Mouse (Mus musculus) gastrocnemius, adult 8-10 months (tissue): ENCODE measurements around the gene Wdr24. TPM values are rescaled to one million over a fixed set of nuclear protein-coding genes. Genes with fewer than 3 reads are reported as not detected.
"Not testable (repeated sequence)": the region's sequence is repeated elsewhere in the genome, so short reads cannot be mapped to it uniquely, and the experiment has no call there.

Source experiments
- DNase-seq, 2 experiments: peaks; one replicate each; pipeline ENCODE4 v3.0.0; 2022; ENCODE audit warnings: low spot score in 2 of 2
- total RNA-seq, 4 experiments: library from RNA; stranded (reverse); gene quantifications; 2 replicates each; pipeline ENCODE4 v1.2.4; 2022

Gene Wdr24
- total RNA-seq, 4 experiments from 2014 or later: 9.8 to 13.2 (median 11.7) TPM

GRCm38 (mm10) chr17:25860229-25860628, 36.8 kb downstream of the Wdr24 start:
- DNase-seq: no peak

DNA sequence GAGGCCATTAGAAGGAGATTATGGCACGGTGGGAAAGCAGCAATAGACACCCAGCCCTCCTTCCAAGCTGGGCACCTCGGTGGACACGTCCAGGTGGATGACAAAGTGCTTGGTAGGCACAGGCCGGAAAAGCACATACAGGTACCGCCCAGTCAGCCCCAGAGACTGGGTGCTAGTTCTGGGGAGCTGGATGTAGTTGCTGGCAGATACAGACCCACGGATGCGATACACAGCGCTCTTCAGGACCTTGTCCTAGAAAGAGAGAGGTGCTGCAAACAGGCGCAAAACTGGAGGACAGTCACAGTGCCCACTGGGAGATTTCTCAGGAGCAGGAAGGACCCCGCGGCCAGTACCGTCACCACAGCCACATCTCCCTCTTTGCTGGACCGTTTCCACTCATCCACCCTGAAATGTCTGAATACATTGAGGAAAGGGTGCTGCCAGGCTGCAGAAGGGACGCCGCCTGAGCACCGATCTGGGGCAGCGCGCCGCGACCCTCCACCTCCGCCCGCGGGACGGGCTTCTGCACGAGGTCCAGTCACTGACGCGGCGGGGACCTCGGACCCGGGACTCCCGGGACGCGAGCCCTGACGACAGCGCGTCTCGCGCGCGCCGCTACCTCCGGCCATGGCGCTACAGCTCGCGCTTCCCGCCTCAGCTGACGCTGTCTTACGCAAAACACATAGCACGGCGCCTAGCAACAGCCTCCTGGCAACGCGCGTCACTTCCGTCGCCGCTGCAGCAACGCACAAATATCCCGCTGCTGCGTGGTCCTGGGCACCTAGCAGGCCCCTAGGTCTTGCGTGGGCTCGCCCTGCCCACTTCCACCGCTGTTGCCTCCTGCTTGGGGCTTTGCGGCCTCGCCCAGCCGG, 37.6 kb downstream of the Wdr24 start, which contains the start of gene Wdr90:
Gene Wdr90, minus strand, starts transcription at position 670 of the 872 bp plus-strand sequence.
- peak; percentile 80 to 84 for DNase-seq

DNA sequence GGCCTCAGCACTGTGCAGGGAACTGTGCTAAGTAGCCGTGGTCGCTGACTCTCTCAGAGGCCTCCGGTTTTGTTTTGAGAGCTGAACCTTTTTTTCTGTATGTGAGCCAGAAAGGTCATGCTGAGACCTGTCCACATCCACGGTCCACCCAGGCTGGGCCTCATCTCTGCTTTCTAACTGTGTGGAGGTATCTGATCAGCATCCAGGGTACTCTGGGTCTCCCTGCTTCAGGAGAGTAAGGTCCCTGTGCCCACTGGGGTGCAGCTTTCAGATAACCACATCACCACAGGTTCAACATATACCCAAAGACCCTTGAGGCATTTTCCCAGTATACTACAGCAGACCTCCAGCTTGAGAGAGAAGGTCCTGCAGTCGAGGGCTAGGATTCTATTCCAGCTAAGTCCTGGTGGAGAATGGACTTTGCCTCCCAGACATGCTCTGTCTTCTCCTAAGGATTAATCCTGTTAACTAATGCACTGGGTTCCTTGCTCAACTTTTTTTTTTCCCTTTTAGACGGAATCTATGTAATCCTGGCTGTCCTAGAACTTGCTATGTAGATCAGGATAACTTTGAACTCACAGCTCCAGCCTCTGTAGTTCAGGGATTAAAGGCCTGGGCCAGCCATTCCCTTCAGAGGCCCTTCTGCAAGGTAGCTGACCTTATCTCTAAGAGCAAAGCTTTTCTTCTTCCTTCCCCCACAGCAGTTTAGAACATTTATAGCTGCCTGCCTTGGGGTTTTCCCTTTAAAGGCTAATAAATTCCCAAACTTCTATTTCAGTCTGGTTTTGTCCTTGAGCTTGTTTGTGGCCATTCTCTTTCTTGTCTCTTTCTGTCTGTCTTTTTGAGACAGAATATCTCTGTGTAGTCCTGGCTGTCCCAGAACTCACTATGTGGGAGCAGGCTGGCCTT, 38.5 kb downstream of the Wdr24 start:
- no peak for DNase-seq

- no peak for DNase-seq
Observed at GRCm38 (mm10) chr17:25863681-25864080, 40.3 kb downstream of the Wdr24 start.

DNA sequence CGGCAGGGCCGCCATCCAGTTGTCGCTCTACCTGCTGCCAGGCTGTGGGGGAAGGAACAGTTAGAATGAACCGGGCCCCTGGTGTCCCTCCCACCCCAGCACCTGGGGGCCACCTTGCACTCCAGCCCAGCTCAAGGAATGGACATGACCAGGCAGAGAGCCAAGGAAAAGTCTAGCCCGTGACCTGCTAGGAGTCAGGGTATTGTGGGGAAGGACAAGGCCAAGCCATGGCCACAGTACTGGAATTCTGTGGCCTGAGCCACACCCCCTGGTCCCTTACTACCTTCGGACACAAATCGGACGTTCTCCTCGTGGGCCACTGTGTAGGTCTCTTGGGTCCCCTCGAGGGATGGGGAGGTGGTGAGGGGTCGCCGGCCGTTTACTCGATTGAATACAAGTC, 40.9 kb downstream of the Wdr24 start:
- DNase-seq: no peak

DNA sequence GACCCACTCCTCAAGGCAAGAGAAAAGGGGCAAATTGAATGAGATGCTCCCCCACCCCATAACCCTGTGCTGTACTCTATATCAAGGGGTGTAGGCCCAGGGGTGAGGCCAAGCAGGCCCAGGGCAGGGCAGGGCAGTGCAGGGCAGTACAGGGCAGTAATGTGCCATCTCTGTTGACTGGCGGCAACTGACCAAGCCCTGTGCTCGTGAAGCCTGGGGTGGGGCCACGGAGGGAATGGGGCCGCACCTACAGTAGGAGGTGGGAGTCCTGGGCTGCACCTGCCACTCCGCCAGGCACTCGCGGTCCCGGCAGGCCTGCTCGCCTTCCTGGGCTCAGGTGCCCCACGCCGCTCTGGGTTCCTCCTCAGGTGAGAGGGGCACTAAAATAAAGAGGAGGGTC, 41.9 kb downstream of the Wdr24 start:
- no peak for DNase-seq

GRCm38 (mm10) chr17:25866172-25866571, 42.7 kb downstream of the Wdr24 start:
- DNase-seq: no peak

- DNase-seq: no peak
Observed at GRCm38 (mm10) chr17:25867509-25867835, 44.0 kb downstream of the Wdr24 start.

DNA sequence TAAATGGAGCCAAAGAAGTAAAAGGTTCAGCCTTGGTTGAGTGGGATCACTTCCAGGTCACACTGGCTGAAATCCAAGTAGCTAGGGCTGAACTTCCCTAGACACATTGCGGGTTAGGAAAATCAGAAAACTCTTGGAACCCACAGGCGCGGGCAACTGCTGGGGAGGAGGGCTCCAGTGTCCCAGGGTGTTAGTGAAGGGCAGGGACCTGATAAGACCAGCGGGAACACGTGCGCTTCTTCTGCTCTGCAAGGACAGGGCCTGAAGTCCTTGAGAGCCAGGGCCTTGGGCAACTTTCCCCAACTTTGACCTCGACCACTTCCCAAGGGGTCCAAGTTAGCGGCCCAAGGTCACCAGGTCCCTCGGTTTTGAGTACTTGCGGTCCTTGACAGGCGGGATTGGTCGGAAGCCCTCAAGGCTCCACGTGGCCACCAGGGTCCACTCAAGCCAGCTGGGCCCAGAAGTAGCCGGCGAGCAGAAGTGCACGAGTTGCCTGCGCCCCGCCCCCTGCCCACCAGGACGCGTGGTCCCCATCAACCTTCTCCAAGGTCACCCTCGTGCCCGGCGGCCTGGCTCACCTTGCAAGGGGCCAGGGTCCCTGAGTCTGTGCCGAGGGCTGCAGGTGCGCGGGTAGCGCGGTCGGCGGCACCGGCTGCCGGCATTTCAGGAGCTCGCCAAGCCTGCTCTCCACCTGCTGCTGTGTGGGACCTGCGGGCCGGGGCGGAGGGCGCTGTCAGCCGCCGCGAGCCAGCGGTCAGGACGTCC, 44.6 kb downstream of the Wdr24 start:
- DNase-seq: peak; percentile 46 to 62

DNA sequence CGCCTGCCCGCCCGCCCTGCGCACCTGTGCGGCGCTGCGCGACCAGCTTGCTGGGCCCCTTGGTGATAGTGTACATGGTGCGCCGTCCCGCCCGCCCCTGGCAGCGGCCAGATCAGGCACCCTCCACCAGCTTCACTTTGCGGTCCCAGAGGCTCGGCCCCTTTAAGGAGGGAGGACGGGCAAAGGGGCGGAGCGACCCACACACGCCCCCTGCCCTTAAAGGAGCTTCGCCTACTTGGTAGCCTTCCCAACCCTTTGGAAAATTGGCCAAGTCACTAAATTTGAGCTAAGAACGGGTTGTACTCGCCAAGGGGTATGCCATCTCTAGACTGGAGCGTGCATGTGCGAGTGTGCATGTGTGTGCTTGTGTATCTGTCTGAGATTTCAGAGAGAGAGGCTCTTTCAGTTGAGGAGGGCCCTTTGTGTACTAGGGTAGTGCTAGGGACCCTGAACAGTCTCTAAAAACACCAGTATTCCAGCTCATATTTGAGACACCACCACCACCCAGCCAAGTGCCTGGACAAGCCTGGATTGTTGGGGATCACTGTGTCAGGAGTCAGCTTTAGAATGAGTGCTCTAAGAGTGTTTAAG, 45.3 kb downstream of the Wdr24 start, which contains the start of gene Mcrip2:
Gene Mcrip2, minus strand, starts transcription at position 164 of the 591 bp plus-strand sequence.
- peak; percentile 77 to 82 for DNase-seq

DNA sequence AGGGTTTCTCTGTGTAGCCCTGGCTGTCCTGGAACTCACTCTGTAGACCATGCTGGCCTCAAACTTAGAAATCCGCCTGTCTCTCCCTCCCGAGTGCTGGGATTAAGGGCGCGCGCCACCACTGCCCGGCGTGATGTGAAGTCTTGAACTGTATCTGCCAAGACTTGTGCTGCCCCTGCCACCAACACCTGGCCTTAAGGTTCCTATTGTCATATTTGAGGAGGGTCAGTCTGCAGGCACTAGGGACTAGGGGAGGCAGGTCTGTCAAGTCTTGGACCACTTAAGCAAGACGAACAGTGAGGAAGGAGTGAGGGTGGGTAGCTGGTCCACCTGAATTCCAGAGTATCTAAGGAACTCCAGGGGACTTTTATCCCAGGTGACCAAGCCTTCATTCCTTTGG, 46.1 kb downstream of the Wdr24 start:
- DNase-seq: no peak

DNA sequence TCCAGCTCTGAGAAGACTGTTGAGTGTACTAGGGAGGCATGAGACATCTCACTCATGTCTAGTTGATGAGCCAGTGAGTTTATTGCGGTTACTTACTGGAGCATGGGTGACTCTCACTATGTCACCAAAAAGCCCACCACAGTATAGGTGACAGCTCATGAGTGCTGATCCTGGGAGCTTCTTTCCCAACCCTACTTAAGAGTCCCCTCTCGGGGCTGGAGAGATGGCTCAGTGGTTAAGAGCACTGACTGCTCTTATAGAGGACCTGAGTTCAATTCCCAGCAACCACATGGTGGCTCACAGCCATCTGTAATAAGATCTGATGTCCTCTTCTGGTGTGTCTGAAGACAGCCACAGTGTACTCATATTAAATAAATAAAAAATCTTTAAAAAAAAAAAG, 46.5 kb downstream of the Wdr24 start:
- DNase-seq: no peak

DNA sequence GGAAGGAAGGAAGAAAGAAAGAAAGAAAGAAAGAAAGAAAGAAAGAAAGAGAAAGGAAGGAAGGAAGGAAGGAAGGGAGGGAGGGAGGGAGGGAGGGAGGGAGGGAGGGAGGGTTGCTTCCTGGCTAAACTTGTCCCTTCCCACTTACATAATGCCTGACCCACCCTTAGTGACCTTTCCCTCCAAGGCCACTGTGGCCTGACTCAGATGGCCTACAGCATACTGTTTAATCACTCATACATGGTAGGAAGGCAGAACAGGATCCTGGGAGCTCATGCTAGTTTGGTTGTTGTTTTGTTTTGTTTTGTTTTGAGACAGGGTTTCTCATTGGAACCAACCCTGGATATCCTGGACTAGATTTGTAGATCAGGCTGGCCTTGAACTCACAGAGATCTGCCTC, 48.1 kb downstream of the Wdr24 start:
- DNase-seq: not testable (repeated sequence)

DNA sequence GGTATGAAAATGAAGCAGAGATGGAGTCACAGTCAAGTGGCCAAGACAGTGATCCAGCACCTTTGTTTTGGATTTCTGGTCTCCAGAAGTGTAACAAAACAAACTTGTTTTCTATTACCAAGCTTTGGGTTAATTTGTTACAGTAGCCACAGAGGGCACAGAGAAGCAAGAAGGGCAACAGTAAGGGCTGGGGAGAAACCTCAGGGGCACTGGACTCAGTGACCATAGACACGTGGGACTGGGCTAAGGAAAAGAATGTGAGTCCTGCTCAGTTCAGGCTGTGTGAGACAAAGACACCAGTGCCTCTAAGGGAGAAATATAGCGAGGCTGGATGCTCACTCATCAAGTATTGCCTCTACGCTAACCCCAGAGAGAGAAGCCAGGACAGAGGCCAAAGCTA, 49.2 kb downstream of the Wdr24 start:
- DNase-seq: no peak

DNA sequence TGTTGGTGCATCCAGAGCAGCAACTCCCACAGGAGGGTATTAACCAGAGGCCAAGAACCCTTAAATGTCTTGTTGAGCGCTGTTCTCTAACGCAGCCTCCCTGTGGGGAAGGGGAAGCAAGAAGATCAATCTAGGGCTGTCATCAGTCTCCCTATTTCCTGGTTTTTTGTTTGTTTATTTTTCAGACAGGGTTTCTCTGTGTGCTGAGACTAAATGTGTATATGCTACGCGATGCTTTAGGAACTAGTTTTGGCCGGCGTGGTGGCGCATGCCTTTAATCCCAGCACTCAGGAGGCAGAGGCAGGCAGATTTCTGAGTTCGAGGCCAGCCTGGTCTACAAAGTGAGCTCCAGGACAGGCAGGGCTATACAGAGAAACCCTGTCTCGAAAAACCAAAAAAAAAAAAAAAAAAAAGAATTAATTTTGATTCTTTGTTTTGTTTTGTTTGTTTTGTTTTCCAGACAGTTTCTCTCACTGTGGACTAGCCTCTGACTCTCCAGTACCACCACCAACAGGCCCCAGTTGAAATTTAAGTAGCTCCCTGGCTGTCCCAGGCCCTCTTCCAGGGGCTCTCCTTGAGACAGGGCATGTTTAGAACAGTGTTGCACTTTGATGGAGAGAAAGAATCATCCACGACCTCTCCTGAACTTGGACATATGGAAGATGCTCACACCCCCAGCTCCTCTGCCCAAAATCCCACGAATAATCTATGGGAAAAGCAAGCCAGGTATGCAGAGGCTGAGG, 50.1 kb downstream of the Wdr24 start:
- DNase-seq: no peak

GRCm38 (mm10) chr17:25874148-25874720, 50.8 kb downstream of the Wdr24 start:
- DNase-seq: no peak

DNA sequence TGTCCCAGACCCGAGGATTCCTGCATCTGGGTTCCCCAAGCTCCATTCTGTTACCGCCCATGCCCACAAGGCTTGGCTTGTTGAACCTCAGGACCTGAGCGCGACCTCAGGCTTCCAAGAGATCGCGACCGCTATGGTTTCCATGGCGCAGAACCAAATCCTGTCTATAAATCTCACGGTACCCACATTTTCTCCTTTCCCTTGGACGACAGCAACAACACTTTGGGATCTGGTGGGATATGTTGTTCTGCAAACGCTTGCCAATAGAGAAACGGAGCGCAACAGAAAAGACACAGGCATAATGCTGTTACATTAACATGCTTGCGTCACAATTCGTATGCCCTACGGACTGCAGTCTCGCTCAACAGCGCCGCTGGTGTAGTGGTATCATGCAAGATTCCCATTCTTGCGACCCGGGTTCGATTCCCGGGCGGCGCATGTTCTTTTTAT, 51.3 kb downstream of the Wdr24 start, which contains the start of gene Mettl26:
Gene Mettl26, plus strand, starts transcription at position 354 of the 450 bp plus-strand sequence.
- DNase-seq: peak; percentile 83 to 91

DNA sequence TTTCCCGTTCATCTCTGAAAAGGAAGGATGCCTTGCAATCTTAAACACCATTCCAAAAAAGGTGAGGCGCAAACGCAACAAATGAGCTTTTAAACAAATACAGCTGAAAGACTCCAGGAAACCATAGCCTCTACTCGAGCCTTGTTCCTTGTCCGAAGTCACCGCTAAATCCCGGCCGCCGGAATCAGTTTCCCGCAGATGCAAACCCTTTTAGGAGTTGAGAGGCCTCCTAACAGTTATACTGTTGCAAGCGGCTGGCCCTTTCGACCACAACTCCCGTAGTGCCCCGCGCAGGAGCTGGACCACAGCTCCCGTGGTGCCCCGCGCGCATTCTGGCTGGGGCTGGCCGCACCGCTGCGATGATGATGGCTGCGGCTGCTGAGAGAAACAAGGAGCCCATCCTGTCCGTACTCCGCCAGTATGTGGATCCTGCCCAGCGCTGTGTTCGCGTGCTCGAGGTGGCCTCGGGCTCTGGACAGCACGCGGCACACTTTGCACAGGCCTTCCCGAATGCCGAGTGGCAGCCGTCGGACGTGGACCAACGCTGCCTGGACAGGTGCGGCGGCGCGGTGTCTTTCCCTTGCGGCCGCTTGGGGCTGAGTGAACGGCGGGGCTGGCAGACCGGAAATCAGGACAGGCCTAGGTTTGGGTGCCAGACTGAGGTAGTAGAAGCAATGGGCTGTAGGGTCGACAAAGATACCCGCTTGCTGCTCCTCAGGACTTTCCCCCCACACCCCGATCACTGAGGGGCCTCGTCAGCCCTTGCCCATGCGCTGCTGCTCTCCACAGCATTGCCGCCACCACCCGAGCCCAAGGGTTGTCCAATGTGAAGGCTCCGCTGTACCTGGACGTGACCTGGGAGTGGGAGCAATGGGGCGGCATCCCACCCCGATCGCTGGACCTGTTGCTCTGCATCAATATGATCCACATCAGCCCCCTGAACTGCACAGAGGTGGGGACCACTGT, 52.0 kb downstream of the Wdr24 start:
- DNase-seq: peak; percentile 76 to 83
